Mouse (Mus musculus) lung, embryonic 16.5 days (tissue): ENCODE measurements at regions not wholly inside any gene's neighbourhood (a gene's known extent, or its start where the extent isn't known, plus 50 kb on each side); places are given as distances from the start of the nearest gene placed in this dataset.

Experiments used
- ATAC-seq: fragments of 200-750 bp; cut with Nextera tagmentation; 2 replicates; pipeline ENCODE4 v1.8.0; 2017; ENCODE audit warnings: low read depth, mild to moderate bottlenecking, moderate library complexity
- H3K27ac ChIP-seq: fragments of 300-500 bp; sonication (generic); 2 replicates; pipeline ENCODE4 v1.5.1; 2014; ENCODE audit warnings: mild to moderate bottlenecking, control low read depth, low read length
- H3K27me3 ChIP-seq: fragments of 300-500 bp; sonication (generic); 2 replicates; pipeline ENCODE4 v1.6.1; 2014; ENCODE audit warnings: low read depth, low read length, mixed read lengths; ENCODE audit not compliant: control insufficient read depth, insufficient read depth
- H3K36me3 ChIP-seq: fragments of 300-500 bp; sonication (generic); 2 replicates; pipeline ENCODE4 v1.6.1; 2014; ENCODE audit warnings: low read length; ENCODE audit not compliant: control insufficient read depth, insufficient read depth
- H3K4me1 ChIP-seq: fragments of 300-500 bp; sonication (generic); replicated peaks from 2 replicates; pipeline ENCODE4 v1.6.1; 2014; ENCODE audit warnings: low read length, mixed read lengths; ENCODE audit not compliant: control insufficient read depth, insufficient read depth
- H3K4me2 ChIP-seq: fragments of 300-500 bp; sonication (generic); 2 replicates; pipeline ENCODE4 v1.6.1; 2014; ENCODE audit warnings: low read depth, low read length, control low read depth
- H3K4me3 ChIP-seq: fragments of 300-500 bp; sonication (generic); 2 replicates; pipeline ENCODE4 v1.5.1; 2014; ENCODE audit warnings: mild to moderate bottlenecking, low read length, control low read depth
- H3K9ac ChIP-seq: fragments of 300-500 bp; sonication (generic); 2 replicates; pipeline ENCODE4 v1.6.1; 2014; ENCODE audit warnings: low read length, control low read depth
- H3K9me3 ChIP-seq: fragments of 300-500 bp; sonication (generic); 2 replicates; pipeline ENCODE4 v1.6.1; 2016; ENCODE audit warnings: low read length; ENCODE audit not compliant: control insufficient read depth
- WGBS: fragments of 180-500 bp; shearing (Covaris S2); extraction: QIAGEN DNeasy Blood & Tissue Kit; methylation state at CpG from one replicate; pipeline ENCODE4 v1.1.7; 2014; 5-methylcytosine and 5-hydroxymethylcytosine counted together

DNA sequence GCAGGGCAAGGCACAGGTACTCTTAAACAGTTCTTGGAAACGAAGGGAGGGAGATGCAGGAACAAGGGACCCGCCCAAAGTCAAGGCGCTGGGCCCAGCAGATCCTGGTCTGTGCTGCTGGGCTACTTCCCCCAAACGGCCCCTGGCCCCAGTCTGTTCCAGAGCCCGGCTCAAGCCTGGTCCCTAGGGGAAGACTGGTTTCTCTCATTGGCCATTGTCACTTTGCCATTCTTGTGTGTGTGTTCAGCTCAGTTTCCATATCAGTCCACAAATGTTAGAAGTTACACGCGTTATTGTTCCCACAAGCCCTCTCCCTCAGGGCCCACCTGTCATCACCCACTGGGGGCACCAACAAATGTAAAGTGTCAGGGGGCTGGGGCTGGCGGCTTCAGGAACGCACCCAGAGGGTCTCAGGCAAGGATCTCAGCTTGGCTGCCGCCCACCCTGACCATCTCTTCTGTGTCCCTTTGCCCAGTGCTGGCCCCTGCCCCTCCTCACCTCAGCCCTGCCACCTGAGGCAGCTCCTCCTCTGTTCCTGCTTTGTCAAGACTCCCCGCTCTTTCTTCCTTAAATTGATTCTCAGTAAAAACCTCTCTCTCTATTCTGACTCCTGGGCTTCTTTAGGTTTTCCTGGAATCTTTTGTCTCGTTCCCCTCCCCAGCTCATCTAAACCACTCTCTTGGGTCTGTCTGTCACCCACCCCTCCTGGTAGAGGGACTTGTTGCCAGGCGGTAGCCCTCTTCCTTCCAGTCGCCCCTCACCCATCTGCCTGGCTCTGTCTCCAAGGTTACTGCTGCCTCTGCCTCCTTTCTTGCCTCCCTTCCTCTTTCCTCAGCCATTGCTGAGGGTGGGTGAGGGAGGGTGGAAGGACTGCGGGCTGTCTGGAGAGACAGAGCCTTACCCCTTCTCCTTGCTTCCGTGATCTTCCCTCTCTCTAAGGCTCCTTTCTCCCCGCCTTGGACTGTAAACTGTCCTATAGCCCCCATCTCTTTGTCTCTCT is 69.2 kb upstream of the 4931429L15Rik start:
- Histone ChIP-seq H3K4me2 (peak overlapping the region; percentile 48), H3K4me1 (peaks cover 4% of the 10 kb centered on the region; the same call in 1 of the 2 replicates), H3K4me3 (peak overlapping the region; percentile 39), H3K27me3 (peaks cover 5% of the 10 kb centered on the region), H3K36me3 (no peaks in the 10 kb centered on the region), H3K9me3 (peaks cover 3% of the 10 kb centered on the region; the same call in 1 of the 2 replicates), H3K9ac (peak overlapping the region; percentile 45), H3K27ac (no peak overlapping the region)
- ATAC-seq = no peak
- 40% methylated on average over 16 of the region's 17 CpGs for WGBS

DNA sequence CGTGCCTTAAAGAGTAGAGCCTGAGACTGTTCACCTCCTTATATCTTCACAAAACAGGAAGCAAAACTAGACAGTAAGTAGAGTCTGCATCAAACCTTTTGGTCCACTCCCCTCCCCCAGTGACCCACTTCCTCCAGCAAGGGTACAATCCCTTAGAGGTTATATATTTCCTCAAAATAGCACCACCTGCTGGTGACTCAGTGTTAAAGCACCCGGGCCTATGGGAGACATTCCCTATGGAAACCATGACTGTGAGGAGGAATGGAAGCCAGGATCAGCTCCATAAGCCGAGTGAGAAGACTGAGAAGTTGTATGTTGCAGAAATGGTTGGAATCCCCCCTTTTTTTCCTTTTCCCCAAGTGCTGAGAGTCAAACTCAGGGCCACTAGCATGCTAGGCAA is 66.5 kb upstream of the 4931429L15Rik start:
- H3K27me3 ChIP-seq = no peaks in the 10 kb centered on the region
- peaks cover 3% of the 10 kb centered on the region; the same call in 1 of the 2 replicates for H3K9me3 ChIP-seq
- H3K4me2 ChIP-seq = no peak overlapping the region
- H3K36me3 ChIP-seq = no peaks in the 10 kb centered on the region
- no peak for ATAC-seq
- WGBS = 91% methylated on average over 3 of the region's 3 CpGs
- H3K4me1 ChIP-seq = 0 out of 2 replicates have a peak, but pooled peaks cover 2% of the 10 kb centered on the region
- no peak overlapping the region for H3K9ac ChIP-seq
- H3K27ac ChIP-seq = no peak overlapping the region
- no peak overlapping the region for H3K4me3 ChIP-seq

DNA sequence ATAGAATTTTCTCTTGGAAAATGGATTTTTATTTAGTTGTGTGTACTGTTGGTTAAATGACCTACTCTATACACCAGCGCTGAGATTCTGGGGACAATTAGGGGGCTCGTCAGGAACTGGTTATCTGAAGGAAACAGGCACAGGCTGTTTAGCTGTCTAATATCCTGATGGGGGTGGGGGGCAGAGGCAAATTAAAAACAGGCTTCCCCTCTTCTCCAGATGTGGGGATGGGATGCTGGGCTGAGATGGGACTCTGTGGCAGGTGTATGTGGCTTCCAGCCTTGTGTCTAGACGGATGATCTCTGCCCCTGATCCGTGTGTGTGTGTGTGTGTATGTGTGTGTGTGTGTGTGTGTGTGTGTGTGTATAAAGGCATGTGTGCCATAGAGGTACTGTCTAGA is 61.6 kb upstream of the 4931429L15Rik start:
- Histone ChIP-seq H3K4me2 (no peak overlapping the region), H3K9ac (no peak overlapping the region), H3K4me1 (peaks cover 4% of the 10 kb centered on the region; the same call in 1 of the 2 replicates), H3K4me3 (no peak overlapping the region), H3K36me3 (no peaks in the 10 kb centered on the region), H3K9me3 (peaks cover 2% of the 10 kb centered on the region; the same call in 1 of the 2 replicates), H3K27ac (peak overlapping the region; percentile 50), H3K27me3 (no peaks in the 10 kb centered on the region)
- 45% methylated on average over 4 of the region's 4 CpGs for WGBS
- ATAC-seq = peak; percentile 71

DNA sequence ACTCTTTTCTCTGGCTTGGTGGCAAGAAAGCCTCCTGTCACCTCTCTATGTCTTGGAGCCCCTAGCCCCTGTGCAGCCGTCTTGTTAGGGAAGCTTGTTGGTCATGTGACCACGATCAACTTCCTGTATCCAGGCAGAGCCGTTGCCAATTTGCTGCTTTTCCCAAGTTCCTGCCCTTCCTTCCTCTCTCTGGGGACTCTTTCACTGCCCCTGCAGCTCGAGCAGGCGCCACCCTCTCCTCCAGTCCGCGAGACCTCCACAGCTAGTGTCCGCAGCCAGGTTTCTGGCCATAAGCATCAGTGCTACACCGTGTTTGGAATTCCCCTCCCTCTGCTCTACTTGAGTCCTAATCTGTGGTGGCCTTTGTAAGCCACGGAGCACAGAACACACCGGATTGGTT is 59.7 kb upstream of the 4931429L15Rik start:
- no peak overlapping the region; the same call in 1 of the 2 replicates for H3K4me2 ChIP-seq
- WGBS = 52% methylated on average over 11 of the region's 11 CpGs

DNA sequence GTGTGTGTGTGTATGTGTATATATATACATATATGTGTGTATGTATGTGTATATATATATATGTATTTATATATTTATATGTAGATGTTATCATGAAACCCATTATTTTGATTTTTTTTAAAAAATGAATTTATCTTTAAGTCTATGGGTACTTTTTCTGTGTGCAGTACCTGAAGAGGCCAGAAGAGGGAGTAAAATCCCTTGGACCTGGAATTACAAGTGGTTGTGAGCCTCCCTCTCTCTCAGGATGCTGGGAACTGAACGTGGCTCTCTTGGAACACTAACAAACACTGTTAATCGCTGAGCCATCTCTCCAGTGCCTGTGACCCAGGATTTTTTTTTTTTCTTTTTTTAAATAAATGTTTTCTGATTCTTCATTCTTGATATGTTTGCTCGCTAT is 58.6 kb upstream of the 4931429L15Rik start:
- no peaks in the 10 kb centered on the region for H3K27me3 ChIP-seq
- H3K9me3 ChIP-seq = no peaks in the 10 kb centered on the region
- H3K27ac ChIP-seq = no peak overlapping the region
- peaks cover 4% of the 10 kb centered on the region; the same call in 1 of the 2 replicates for H3K4me1 ChIP-seq
- H3K9ac ChIP-seq = no peak overlapping the region
- 80% methylated on average over 3 of the region's 3 CpGs for WGBS
- no peak overlapping the region for H3K4me2 ChIP-seq
- H3K4me3 ChIP-seq = no peak overlapping the region
- ATAC-seq = no peak
- no peaks in the 10 kb centered on the region for H3K36me3 ChIP-seq

More for the DNA sequence above, 59.7 kb upstream of the 4931429L15Rik start:
- Histone ChIP-seq H3K36me3 (no peaks in the 10 kb centered on the region), H3K9ac (no peak overlapping the region), H3K27me3 (no peaks in the 10 kb centered on the region), H3K9me3 (no peaks in the 10 kb centered on the region), H3K4me3 (0 out of 2 replicates have a peak overlapping the region, but pooled peaks have one; percentile 4), H3K4me1 (peaks cover 4% of the 10 kb centered on the region; the same call in 1 of the 2 replicates), H3K27ac (peak overlapping the region; percentile 50; the same call in 1 of the 2 replicates)
- ATAC-seq = peak; percentile 51
